Mouse (Mus musculus) midbrain, embryonic 12.5 days (tissue): ENCODE measurements around the gene Olfr625-ps1. TPM values are rescaled to one million over a fixed set of nuclear protein-coding genes. Genes with fewer than 3 reads are reported as not detected.

Source experiments
- polyA plus RNA-seq: library from polyadenylated mRNA; unstranded; fragments of >200 nt; fragmentation: Nextera tagmentation; extraction: Ambion mirVana; gene quantifications from 2 replicates; pipeline ENCODE4 v1.2.1, GENCODE M21; 2016

Gene Olfr625-ps1
- polyA plus RNA-seq, 1 experiment from 2014 or later, result not detected

Other genes starting within 250 kb of the Olfr625-ps1 start
- not detected in 2 replicates for gene Olfr605, start 237.3 kb upstream of the Olfr625-ps1 start, polyA plus RNA-seq
- not detected in 2 replicates for gene Olfr606, start 233.7 kb upstream of the Olfr625-ps1 start, polyA plus RNA-seq
- not detected in 2 replicates for gene Olfr607, start 218.6 kb upstream of the Olfr625-ps1 start, polyA plus RNA-seq
- gene Olfr608, start 212.8 kb upstream of the Olfr625-ps1 start, polyA plus RNA-seq, result not detected in 2 replicates
- not detected in 2 replicates for gene Olfr609, start 184.7 kb upstream of the Olfr625-ps1 start, polyA plus RNA-seq
- not detected in 2 replicates for gene Olfr610, start 170.6 kb upstream of the Olfr625-ps1 start, polyA plus RNA-seq
- not detected in 2 replicates for gene Olfr611, start 161.9 kb upstream of the Olfr625-ps1 start, polyA plus RNA-seq
- not detected in 2 replicates for gene Olfr612, start 140.0 kb upstream of the Olfr625-ps1 start, polyA plus RNA-seq
- not detected in 2 replicates for gene Olfr613, start 134.6 kb upstream of the Olfr625-ps1 start, polyA plus RNA-seq
- gene Olfr615, start 126.6 kb upstream of the Olfr625-ps1 start, polyA plus RNA-seq, result not detected in 2 replicates
- not detected in 2 replicates for gene Olfr616, start 113.6 kb upstream of the Olfr625-ps1 start, polyA plus RNA-seq
- gene Olfr617, start 109.7 kb upstream of the Olfr625-ps1 start, polyA plus RNA-seq, result not detected in 2 replicates
- gene Olfr618, start 92.6 kb upstream of the Olfr625-ps1 start, polyA plus RNA-seq, result not detected in 2 replicates
- not detected in 2 replicates for gene Olfr619, start 82.1 kb upstream of the Olfr625-ps1 start, polyA plus RNA-seq
- not detected in 2 replicates for gene Olfr620, start 70.2 kb upstream of the Olfr625-ps1 start, polyA plus RNA-seq
- gene Olfr622, start 40.0 kb upstream of the Olfr625-ps1 start, polyA plus RNA-seq, result not detected in 2 replicates
- not detected in 2 replicates for gene Olfr623, start 19.0 kb upstream of the Olfr625-ps1 start, polyA plus RNA-seq
- gene Olfr624, start 11.5 kb upstream of the Olfr625-ps1 start, polyA plus RNA-seq, result not detected in 2 replicates
- gene Olfr243, start 32.0 kb downstream of the Olfr625-ps1 start, polyA plus RNA-seq, result not detected in 2 replicates
- not detected in 2 replicates for gene Olfr628, start 47.7 kb downstream of the Olfr625-ps1 start, polyA plus RNA-seq
- not detected in 2 replicates for gene Olfr629, start 62.2 kb downstream of the Olfr625-ps1 start, polyA plus RNA-seq
- not detected in 2 replicates for gene Olfr630, start 74.6 kb downstream of the Olfr625-ps1 start, polyA plus RNA-seq
- gene Olfr69, start 88.9 kb downstream of the Olfr625-ps1 start, polyA plus RNA-seq, result not detected in 2 replicates
- not detected in 2 replicates for gene Olfr68, start 97.0 kb downstream of the Olfr625-ps1 start, polyA plus RNA-seq
- gene Olfr67, start 109.1 kb downstream of the Olfr625-ps1 start, polyA plus RNA-seq, result not detected in 2 replicates
- gene Hbb-bt, start 131.3 kb downstream of the Olfr625-ps1 start, polyA plus RNA-seq, result 769 and 928 TPM in 2 replicates
- 643 and 809 TPM in 2 replicates for gene Hbb-bs, start 145.4 kb downstream of the Olfr625-ps1 start, polyA plus RNA-seq
- not detected in 2 replicates for gene Hbb-bh2, start 157.8 kb downstream of the Olfr625-ps1 start, polyA plus RNA-seq
- 623 and 675 TPM in 2 replicates for gene Hbb-bh1, start 160.4 kb downstream of the Olfr625-ps1 start, polyA plus RNA-seq
- 8,301 and 9,167 TPM in 2 replicates for gene Hbb-y, start 170.5 kb downstream of the Olfr625-ps1 start, polyA plus RNA-seq
- not detected in 2 replicates for gene Olfr66, start 203.5 kb downstream of the Olfr625-ps1 start, polyA plus RNA-seq
- not detected in 2 replicates for gene Olfr64, start 211.8 kb downstream of the Olfr625-ps1 start, polyA plus RNA-seq
- not detected in 2 replicates for gene Olfr65, start 220.8 kb downstream of the Olfr625-ps1 start, polyA plus RNA-seq
- gene Olfr631, start 246.1 kb downstream of the Olfr625-ps1 start, polyA plus RNA-seq, result not detected in 2 replicates